Mouse (Mus musculus): ENCODE measurements around the gene Ppp1r13b.
A peak's percentile ranks its signal among the peaks of the same experiment; 100 is the strongest.
"Not testable (repeated sequence)": the region's sequence is repeated elsewhere in the genome, so short reads cannot be mapped to it uniquely, and the experiment has no call there.

Gene Ppp1r13b

DNA sequence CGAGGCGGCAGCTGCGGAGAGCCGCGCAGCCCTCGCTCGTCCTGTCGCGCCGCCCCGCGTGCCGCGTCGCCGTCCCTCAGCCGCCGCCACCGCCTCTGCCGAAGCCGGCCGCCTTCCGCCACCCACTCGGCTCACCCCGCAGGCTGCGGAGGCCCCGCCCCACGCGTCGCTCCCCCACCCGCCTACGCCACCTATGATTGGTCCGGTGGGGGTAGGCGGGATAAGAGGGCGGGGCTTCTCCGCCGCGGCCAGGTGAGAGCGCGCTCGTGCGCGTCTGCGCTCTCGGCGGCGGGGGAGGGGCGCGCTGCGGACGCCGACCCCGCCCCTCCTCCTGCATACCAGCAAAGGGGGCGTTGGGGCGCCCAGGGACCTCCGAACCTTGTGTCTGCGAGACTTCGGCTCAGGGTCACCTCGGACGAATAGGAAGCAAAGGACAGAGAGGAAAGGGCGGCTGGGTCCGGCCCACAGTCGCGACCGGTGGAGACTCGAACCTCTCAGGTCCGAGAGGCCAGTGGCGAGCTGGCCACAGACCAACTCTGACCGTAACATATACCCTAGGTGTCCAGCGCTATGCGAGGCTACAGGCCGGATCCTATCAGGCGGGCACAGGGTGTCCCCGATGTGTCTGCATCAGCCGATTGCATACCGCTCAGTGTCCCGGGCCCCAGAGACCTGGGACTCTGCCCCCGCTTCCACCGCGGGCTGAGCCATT, at the start of gene Ppp1r13b:
TSS of gene Ppp1r13b (minus strand) at position 141 of the 712 bp plus-strand sequence.
- peak; percentile 89 for DNase-seq

- no peak for DNase-seq
Observed at GRCm38 (mm10) chr12:111956173-111956572, 48.3 kb upstream of the Ppp1r13b start.

- no peak for DNase-seq
Observed at GRCm38 (mm10) chr12:111951701-111952100, 43.8 kb upstream of the Ppp1r13b start.

- DNase-seq = no peak
Observed at GRCm38 (mm10) chr12:111950486-111950885, 42.6 kb upstream of the Ppp1r13b start.

- DNase-seq = peak; percentile 40
Observed at GRCm38 (mm10) chr12:111946716-111947115, 38.8 kb upstream of the Ppp1r13b start.

DNA sequence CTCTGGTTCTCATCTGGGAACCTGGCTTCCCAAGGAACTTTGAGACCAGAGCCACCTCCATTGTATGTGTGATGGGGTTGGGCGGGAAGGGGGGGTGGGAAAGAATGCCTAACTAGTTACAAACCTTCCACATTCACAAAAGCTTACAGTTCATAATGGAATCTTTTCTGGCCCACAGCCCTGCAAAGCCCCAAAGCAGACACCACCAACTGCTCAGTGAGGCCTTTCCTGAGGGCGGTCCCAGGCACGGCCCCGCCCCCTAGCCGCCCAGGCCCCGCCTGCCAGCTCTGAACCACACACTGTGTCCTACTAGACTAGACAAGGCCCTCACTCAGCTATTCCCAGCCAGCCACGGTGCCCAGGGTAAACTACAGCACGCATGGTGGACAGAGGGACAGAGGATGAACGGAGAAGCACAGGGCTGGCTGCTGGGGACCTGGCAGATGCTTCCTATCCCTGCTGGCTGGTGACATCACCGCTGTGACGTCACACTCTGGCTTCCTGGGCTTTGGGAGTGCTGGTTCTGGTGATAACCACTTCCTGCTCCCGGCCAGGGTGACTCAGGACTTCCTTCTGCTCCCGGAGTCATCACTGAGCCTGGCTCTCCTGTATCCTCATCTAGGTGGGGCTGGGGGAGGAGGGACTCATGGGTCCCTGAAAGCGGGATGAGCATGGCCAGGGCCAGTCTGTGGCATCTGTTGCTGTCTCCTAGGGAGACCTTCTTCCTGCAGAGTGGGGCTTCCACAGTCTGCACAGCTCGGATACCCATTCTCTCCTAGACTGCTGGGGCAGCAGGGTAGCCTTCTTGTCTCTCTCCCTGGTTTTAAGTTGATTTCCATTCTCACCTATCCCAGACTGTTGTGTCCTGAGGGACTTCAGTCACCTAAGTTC, 38.1 kb upstream of the Ppp1r13b start:
- DNase-seq = not testable (repeated sequence)

DNA sequence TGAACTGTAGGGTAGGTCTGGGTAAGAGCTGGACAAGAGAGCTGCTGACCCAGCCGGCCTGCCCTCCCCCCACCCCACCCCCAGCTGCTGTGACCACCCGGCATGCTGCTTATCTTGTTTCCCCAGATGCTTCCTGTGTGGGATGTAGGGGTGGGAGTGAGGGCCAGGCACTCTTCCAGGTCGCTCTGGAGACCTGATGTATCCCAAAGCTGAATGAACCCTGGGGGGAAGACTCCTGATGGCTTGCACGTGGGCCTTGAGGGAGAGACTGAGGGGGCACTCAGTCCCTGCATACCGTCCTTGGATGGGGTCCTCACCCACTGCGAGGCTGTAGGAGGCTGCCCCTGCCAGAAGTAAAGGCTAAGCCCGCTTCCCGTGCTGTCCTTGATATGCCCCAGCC, 37.2 kb upstream of the Ppp1r13b start:
- DNase-seq = no peak

DNA sequence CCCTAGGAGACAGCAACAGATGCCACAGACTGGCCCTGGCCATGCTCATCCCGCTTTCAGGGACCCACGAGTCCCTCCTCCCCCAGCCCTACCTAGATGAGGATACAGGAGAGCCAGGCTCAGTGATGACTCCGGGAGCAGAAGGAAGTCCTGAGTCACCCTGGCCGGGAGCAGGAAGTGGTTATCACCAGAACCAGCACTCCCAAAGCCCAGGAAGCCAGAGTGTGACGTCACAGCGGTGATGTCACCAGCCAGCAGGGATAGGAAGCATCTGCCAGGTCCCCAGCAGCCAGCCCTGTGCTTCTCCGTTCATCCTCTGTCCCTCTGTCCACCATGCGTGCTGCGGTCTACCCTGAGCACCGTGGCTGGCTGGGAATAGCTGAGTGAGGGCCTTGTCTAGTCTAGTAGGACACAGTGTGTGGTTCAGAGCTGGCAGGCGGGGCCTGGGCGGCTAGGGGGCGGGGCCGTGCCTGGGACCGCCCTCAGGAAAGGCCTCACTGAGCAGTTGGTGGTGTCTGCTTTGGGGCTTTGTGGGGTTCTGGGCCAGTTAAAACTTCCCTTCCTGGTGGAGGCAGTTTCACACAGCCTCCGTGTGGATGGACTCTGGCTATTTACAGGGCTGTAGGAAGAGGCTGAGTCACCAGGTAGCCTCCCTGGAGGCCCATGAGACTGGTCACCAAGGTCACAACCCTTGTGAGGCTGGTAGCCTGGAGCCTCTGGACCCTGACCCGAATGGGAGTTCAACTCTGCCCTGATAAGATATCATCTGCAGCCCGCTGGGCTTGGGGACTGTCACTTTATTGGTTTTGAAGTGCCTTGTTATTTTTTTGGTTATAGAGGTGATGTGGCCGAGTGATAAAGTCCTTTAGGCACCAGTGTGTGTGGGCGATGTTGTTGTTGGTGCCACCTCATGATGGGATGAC, 36.4 kb upstream of the Ppp1r13b start:
- DNase-seq = not testable (repeated sequence)

- no peak for DNase-seq
Observed at GRCm38 (mm10) chr12:111943421-111944064, 35.6 kb upstream of the Ppp1r13b start.

- no peak for DNase-seq
Observed at GRCm38 (mm10) chr12:111938623-111939177, 30.8 kb upstream of the Ppp1r13b start.

- DNase-seq = no peak
Observed at GRCm38 (mm10) chr12:111936706-111937550, 29.0 kb upstream of the Ppp1r13b start.

- no peak for DNase-seq
Observed at GRCm38 (mm10) chr12:111933971-111934370, 26.1 kb upstream of the Ppp1r13b start.

DNA sequence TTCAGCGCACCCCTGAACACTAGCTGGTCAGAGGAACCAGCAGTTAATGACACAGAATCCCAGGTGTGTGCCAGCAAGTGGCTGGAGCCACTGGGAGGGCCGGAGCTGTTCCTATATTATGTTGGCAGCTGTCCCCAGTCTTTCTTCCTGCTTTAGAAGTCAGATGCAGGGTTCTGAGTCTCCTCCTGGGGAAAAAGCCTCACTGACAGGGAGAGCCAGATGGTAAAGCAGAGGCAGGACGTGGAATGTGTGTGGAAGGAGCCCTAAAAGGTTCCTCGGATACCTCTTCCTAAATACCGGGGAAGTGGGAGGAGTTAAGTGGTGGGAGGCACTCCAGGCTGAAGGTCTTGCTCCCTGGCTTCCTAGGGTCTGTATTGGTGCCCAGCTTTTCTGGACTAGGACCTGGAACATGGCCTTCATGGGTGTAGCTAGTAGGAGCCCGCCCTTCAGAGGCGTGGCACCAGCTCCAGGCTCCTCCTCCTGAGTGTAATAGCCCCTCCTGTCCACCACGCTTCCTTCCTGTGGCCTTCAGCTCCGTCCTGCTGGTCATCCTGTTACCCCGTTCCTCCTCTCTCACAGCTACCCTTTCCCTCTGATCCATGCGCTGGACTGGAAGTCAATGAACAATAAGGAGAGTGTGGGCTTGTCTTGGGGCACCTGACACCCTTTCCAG, 25.3 kb upstream of the Ppp1r13b start:
- no peak for DNase-seq

GRCm38 (mm10) chr12:111932513-111932912, 24.6 kb upstream of the Ppp1r13b start:
- DNase-seq = no peak

- DNase-seq = no peak
Observed at GRCm38 (mm10) chr12:111931411-111932025, 23.6 kb upstream of the Ppp1r13b start.

- DNase-seq = no peak
Observed at GRCm38 (mm10) chr12:111928411-111928966, 20.6 kb upstream of the Ppp1r13b start.

- no peak for DNase-seq
Observed at GRCm38 (mm10) chr12:111927338-111927737, 19.4 kb upstream of the Ppp1r13b start.

GRCm38 (mm10) chr12:111923117-111923516, 15.2 kb upstream of the Ppp1r13b start:
- no peak for DNase-seq

- peak; percentile 85 for DNase-seq
Observed at GRCm38 (mm10) chr12:111920046-111920445, 12.1 kb upstream of the Ppp1r13b start.

Measured in right cerebral cortex, adult 18-20 months (tissue).